19 mouse cellular contexts compared by ENCODE assay signal in genomic region chr4:32227970-32228557, GRCm38 (mm10). TPM values are rescaled to one million over a fixed set of nuclear protein-coding genes. Genes with fewer than 3 reads are reported as not detected.
DNase-seq lines count a peak whose midpoint lies in the region; ATAC-seq and TF ChIP-seq lines count a peak whose summit lies in the region.
"Had no signal": no experiment of that assay in that cellular context is flagged by ENCODE, and none has a peak within 500 bp of the region (broad histone marks: within the 10 kb centered on the region; RNA-seq: fewer than 3 reads in every experiment).

No protein-coding gene starts in this region.

- 63% methylated on average over 8 of the region's 8 CpGs for WGBS in forebrain, embryonic 12.5 days
- 51% methylated on average over 8 of the region's 8 CpGs for WGBS in forebrain, embryonic 15.5 days
- WGBS in kidney, embryonic 15.5 days = 39% methylated on average over 8 of the region's 8 CpGs
- WGBS in lung, postnatal 0 days = 38% methylated on average over 8 of the region's 8 CpGs
- 56% methylated on average over 8 of the region's 8 CpGs for WGBS in lung, adult 2 months
- WGBS in limb, embryonic 12.5 days = 58% methylated on average over 8 of the region's 8 CpGs

- no peak for TF ChIP-seq CTCF in lung, postnatal 0 days (IDR thresholded peaks at IDR 0.05)
- TF ChIP-seq CTCF in lung, adult 2 months (IDR thresholded peaks at IDR 0.05; ENCODE audit: insufficient read depth, low read length) = no peak

- no peak overlapping the region for H3K4me3 ChIP-seq in forebrain, embryonic 12.5 days (replicated peaks)
- H3K4me3 ChIP-seq in forebrain, embryonic 15.5 days = no peak overlapping the region
- no peak overlapping the region for H3K4me3 ChIP-seq in kidney, embryonic 15.5 days (replicated peaks)
- no peak overlapping the region for H3K4me3 ChIP-seq in lung, postnatal 0 days (ENCODE audit: low read depth, low read length)
- H3K4me3 ChIP-seq in lung, adult 2 months (replicated peaks; ENCODE audit: extremely low read depth, low read depth, low read length) = no peak overlapping the region
- no peak overlapping the region for H3K4me3 ChIP-seq in limb, embryonic 12.5 days (replicated peaks)
- H3K4me3 ChIP-seq: left cerebral cortex, adult 2 months; midbrain, embryonic 12.5 days had no signal

- no peak for TF ChIP-seq POLR2A in lung, adult 2 months (IDR thresholded peaks at IDR 0.05; ENCODE audit: borderline replicate concordance, extremely low read depth, low read depth, low read length)

- H3K9ac ChIP-seq in forebrain, embryonic 12.5 days = no peak overlapping the region
- H3K9ac ChIP-seq in forebrain, embryonic 15.5 days (replicated peaks) = no peak overlapping the region
- H3K9ac ChIP-seq in kidney, embryonic 15.5 days = no peak overlapping the region
- H3K9ac ChIP-seq in lung, postnatal 0 days (replicated peaks; ENCODE audit: low read depth) = no peak overlapping the region
- no peak overlapping the region for H3K9ac ChIP-seq in limb, embryonic 12.5 days (replicated peaks)
- H3K9ac ChIP-seq: hindbrain, embryonic 14.5 days; liver, postnatal 0 days; midbrain, embryonic 12.5 days had no signal

- no peak overlapping the region for H3K27ac ChIP-seq in forebrain, embryonic 12.5 days
- H3K27ac ChIP-seq in forebrain, embryonic 15.5 days (replicated peaks) = no peak overlapping the region
- H3K27ac ChIP-seq in kidney, embryonic 15.5 days = no peak overlapping the region
- H3K27ac ChIP-seq in lung, postnatal 0 days (ENCODE audit: low read length) = no peak overlapping the region
- H3K27ac ChIP-seq in limb, embryonic 12.5 days = no peak overlapping the region
- H3K27ac ChIP-seq: hindbrain, embryonic 14.5 days; left cerebral cortex, adult 2 months; midbrain, embryonic 12.5 days had no signal

- no peak overlapping the region for H3K4me2 ChIP-seq in forebrain, embryonic 12.5 days
- no peak overlapping the region for H3K4me2 ChIP-seq in forebrain, embryonic 15.5 days (replicated peaks)
- no peak overlapping the region for H3K4me2 ChIP-seq in kidney, embryonic 15.5 days
- H3K4me2 ChIP-seq in lung, postnatal 0 days (replicated peaks; ENCODE audit: low read depth, low read length) = no peak overlapping the region
- no peak overlapping the region for H3K4me2 ChIP-seq in limb, embryonic 12.5 days
- H3K4me2 ChIP-seq: hindbrain, embryonic 14.5 days; liver, embryonic 11.5 days; midbrain, embryonic 12.5 days had no signal

- 0 out of 2 replicates have a peak, but pooled peaks have one; percentile 33 for ATAC-seq in forebrain, embryonic 12.5 days (ENCODE audit: low FRiP score)
- ATAC-seq in forebrain, embryonic 15.5 days (replicated peaks) = no peak
- ATAC-seq in kidney, embryonic 15.5 days (replicated peaks; ENCODE audit: low FRiP score) = peak; percentile 41; the same call in 1 of the 2 replicates
- ATAC-seq in lung, postnatal 0 days = no peak; the same call in 1 of the 2 replicates
- ATAC-seq in limb, embryonic 12.5 days (ENCODE audit: insufficient number of reproducible peaks, insufficient read depth, low FRiP score, low TSS enrichment, low read depth) = peak; percentile 33; the same call in 1 of the 2 replicates
- ATAC-seq: inflammation-experienced regulatory T-cells, adult 6 months; liver, postnatal 0 days had no signal

- no peak for DNase-seq in kidney, postnatal 10 days
- peak; percentile 24 for DNase-seq in lung, postnatal 0 days (ENCODE audit: low spot score)
- no peak for DNase-seq in lung, adult 2 months
- DNase-seq in cerebellum, postnatal 10 days = no peak
- DNase-seq: adrenal gland, postnatal 14 days; cerebellum, adult 9-11 months; gastrocnemius, postnatal 36 days; heart, postnatal 4 days; kidney, adult 18-20 months; liver, postnatal 0 days had no signal

- no peaks in the 10 kb centered on the region for H3K4me1 ChIP-seq in forebrain, embryonic 12.5 days
- no peaks in the 10 kb centered on the region for H3K4me1 ChIP-seq in forebrain, embryonic 15.5 days
- H3K4me1 ChIP-seq in kidney, embryonic 15.5 days = peaks cover 10% of the 10 kb centered on the region
- H3K4me1 ChIP-seq in lung, postnatal 0 days (ENCODE audit: insufficient read depth, low read depth, low read length) = no peaks in the 10 kb centered on the region
- H3K4me1 ChIP-seq in lung, adult 2 months (ENCODE audit: control insufficient read depth, insufficient read depth, low read length) = peaks cover 4% of the 10 kb centered on the region
- no peaks in the 10 kb centered on the region for H3K4me1 ChIP-seq in limb, embryonic 12.5 days (replicated peaks)

- no peak for TF ChIP-seq EP300 in lung, postnatal 0 days (IDR thresholded peaks at IDR 0.05)

- no peaks in the 10 kb centered on the region for H3K9me3 ChIP-seq in forebrain, embryonic 12.5 days
- no peaks in the 10 kb centered on the region for H3K9me3 ChIP-seq in forebrain, embryonic 15.5 days
- no peaks in the 10 kb centered on the region for H3K9me3 ChIP-seq in kidney, embryonic 15.5 days (replicated peaks)
- H3K9me3 ChIP-seq in lung, postnatal 0 days (ENCODE audit: low read length) = no peaks in the 10 kb centered on the region
- H3K9me3 ChIP-seq in limb, embryonic 12.5 days = no peaks in the 10 kb centered on the region
- H3K9me3 ChIP-seq: midbrain, embryonic 12.5 days had no signal

- H3K36me3 ChIP-seq in forebrain, embryonic 12.5 days (replicated peaks) = no peaks in the 10 kb centered on the region
- H3K36me3 ChIP-seq in forebrain, embryonic 15.5 days = no peaks in the 10 kb centered on the region
- H3K36me3 ChIP-seq in kidney, embryonic 15.5 days = no peaks in the 10 kb centered on the region
- H3K36me3 ChIP-seq in lung, postnatal 0 days (ENCODE audit: insufficient read depth, low read length) = no peaks in the 10 kb centered on the region
- H3K36me3 ChIP-seq in limb, embryonic 12.5 days = no peaks in the 10 kb centered on the region
- H3K36me3 ChIP-seq: midbrain, embryonic 12.5 days had no signal

- H3K27me3 ChIP-seq in forebrain, embryonic 12.5 days = peaks cover 11% of the 10 kb centered on the region
- no peaks in the 10 kb centered on the region for H3K27me3 ChIP-seq in forebrain, embryonic 15.5 days
- H3K27me3 ChIP-seq in kidney, embryonic 15.5 days = peaks cover 7% of the 10 kb centered on the region
- H3K27me3 ChIP-seq in lung, postnatal 0 days (replicated peaks; ENCODE audit: insufficient read depth, low read length) = no peaks in the 10 kb centered on the region
- no peaks in the 10 kb centered on the region for H3K27me3 ChIP-seq in limb, embryonic 12.5 days

RNA-seq across cellular contexts. Expression of gene Bach2, which starts 10.5 kb away (rescaled TPM):
- polyA plus RNA-seq in forebrain, embryonic 12.5 days (2016; fragmentation: Nextera tagmentation; extraction: Ambion mirVana) = 22.3 and 27.7 TPM in 2 replicates
- polyA plus RNA-seq in forebrain, embryonic 15.5 days (2015; fragmentation: Nextera tagmentation; extraction: Ambion mirVana) = 33.8 and 34.9 TPM in 2 replicates
- 8.0 and 8.8 TPM in 2 replicates for polyA plus RNA-seq in kidney, embryonic 15.5 days (2015; fragmentation: Nextera tagmentation; extraction: Ambion mirVana)
- 8.7 and 8.8 TPM in 2 replicates for polyA plus RNA-seq in lung, postnatal 0 days (2015; fragmentation: Nextera tagmentation; extraction: Ambion mirVana)
- polyA plus RNA-seq in lung, adult 2 months (2012; rRNA removed) = 3.8 and 7.5 TPM in 2 replicates
- polyA plus RNA-seq in limb, embryonic 12.5 days (2016; fragmentation: Nextera tagmentation; extraction: Ambion mirVana) = 13.3 and 14.5 TPM in 2 replicates

Comparison
In these comparisons a context has a peak if more than half of its experiments do, and no peak if none do; other contexts are left out.
1. ATAC-seq: peak in forebrain, embryonic 12.5 days (single experiment), kidney, embryonic 15.5 days (single experiment) and limb, embryonic 12.5 days (single experiment); none in forebrain, embryonic 15.5 days (single experiment) and lung, postnatal 0 days (single experiment).